Mouse (Mus musculus) limb, embryonic 13.5 days (tissue): ENCODE results near the gene Actr5. TPM values are rescaled to one million over a fixed set of nuclear protein-coding genes. Genes with fewer than 3 reads are reported as not detected.

Experiments used
- ATAC-seq: fragments of 200-750 bp; cut with Nextera tagmentation; 2 replicates; pipeline ENCODE4 v1.8.0; 2017; ENCODE audit warnings: low read depth, moderate number of reproducible peaks, moderate TSS enrichment; ENCODE audit not compliant: low FRiP score
- H3K27ac ChIP-seq: fragments of 300-500 bp; sonication (generic); 2 replicates; pipeline ENCODE4 v1.5.1; 2015; ENCODE audit warnings: inconsistent platforms, mild to moderate bottlenecking, moderate library complexity
- H3K27me3 ChIP-seq: fragments of 300-500 bp; sonication (generic); 2 replicates; pipeline ENCODE4 v1.6.1; 2015; ENCODE audit warnings: mild to moderate bottlenecking, inconsistent platforms
- H3K36me3 ChIP-seq: fragments of 300-500 bp; sonication (generic); 2 replicates; pipeline ENCODE4 v1.6.1; 2015; ENCODE audit warnings: inconsistent platforms, mild to moderate bottlenecking, moderate library complexity
- H3K4me1 ChIP-seq: fragments of 300-500 bp; sonication (generic); 2 replicates; pipeline ENCODE4 v1.6.1; 2015; ENCODE audit warnings: inconsistent platforms
- H3K4me2 ChIP-seq: fragments of 300-500 bp; sonication (generic); replicated peaks from 2 replicates; pipeline ENCODE4 v1.6.1; 2015; ENCODE audit warnings: inconsistent platforms, mild to moderate bottlenecking, moderate library complexity
- H3K4me3 ChIP-seq: fragments of 300-500 bp; sonication (generic); 2 replicates; pipeline ENCODE4 v1.5.1; 2015; ENCODE audit warnings: moderate library complexity, mild to moderate bottlenecking, inconsistent platforms
- H3K9ac ChIP-seq: fragments of 300-500 bp; sonication (generic); 2 replicates; pipeline ENCODE4 v1.6.1; 2015; ENCODE audit warnings: mild to moderate bottlenecking, inconsistent platforms
- H3K9me3 ChIP-seq: fragments of 300-500 bp; sonication (generic); 2 replicates; pipeline ENCODE4 v1.6.1; 2016; ENCODE audit warnings: inconsistent platforms
- WGBS: fragments of 180-500 bp; shearing (Covaris S2); methylation state at CpG from one replicate; pipeline ENCODE4 v1.1.7; 2015; 5-methylcytosine and 5-hydroxymethylcytosine counted together
- polyA plus RNA-seq: library from polyadenylated mRNA; unstranded; fragments of >200 nt; fragmentation: Nextera tagmentation; extraction: Ambion mirVana; gene quantifications from 2 replicates; pipeline ENCODE4 v1.2.1, GENCODE M21; 2015

Gene Actr5
- polyA plus RNA-seq, 1 experiment from 2014 or later = 14.1 TPM

GRCm38 (mm10) chr2:158654717-158655116, 30.0 kb downstream of the Actr5 start:
- 82% methylated on average over 9 of the region's 9 CpGs for WGBS
- no peaks in the 10 kb centered on the region for H3K36me3 ChIP-seq
- ATAC-seq = no peak
- H3K27ac ChIP-seq = no peak overlapping the region
- H3K9ac ChIP-seq = no peak overlapping the region
- H3K4me1 ChIP-seq = peaks cover 14% of the 10 kb centered on the region
- no peak overlapping the region for H3K4me2 ChIP-seq
- no peak overlapping the region for H3K4me3 ChIP-seq
- no peaks in the 10 kb centered on the region for H3K27me3 ChIP-seq
- H3K9me3 ChIP-seq = no peaks in the 10 kb centered on the region

GRCm38 (mm10) chr2:158655806-158656205, 31.1 kb downstream of the Actr5 start:
- 88% methylated on average over 4 of the region's 4 CpGs for WGBS
- H3K9ac ChIP-seq = no peak overlapping the region
- H3K27me3 ChIP-seq = no peaks in the 10 kb centered on the region
- no peaks in the 10 kb centered on the region for H3K9me3 ChIP-seq
- ATAC-seq = no peak
- H3K4me1 ChIP-seq = peaks cover 14% of the 10 kb centered on the region
- no peak overlapping the region for H3K4me3 ChIP-seq
- no peaks in the 10 kb centered on the region for H3K36me3 ChIP-seq
- H3K4me2 ChIP-seq = no peak overlapping the region
- no peak overlapping the region for H3K27ac ChIP-seq

GRCm38 (mm10) chr2:158658822-158659221, 34.1 kb downstream of the Actr5 start:
- Histone ChIP-seq H3K9me3 (no peaks in the 10 kb centered on the region), H3K4me3 (no peak overlapping the region), H3K4me1 (peaks cover 14% of the 10 kb centered on the region), H3K36me3 (no peaks in the 10 kb centered on the region), H3K4me2 (no peak overlapping the region), H3K9ac (no peak overlapping the region), H3K27me3 (no peaks in the 10 kb centered on the region), H3K27ac (no peak overlapping the region; the same call in 1 of the 2 replicates)
- ATAC-seq = peak; percentile 24; the same call in 1 of the 2 replicates
- WGBS = 29% methylated on average over 6 of the region's 6 CpGs

- no peaks in the 10 kb centered on the region for H3K9me3 ChIP-seq
- H3K36me3 ChIP-seq = no peaks in the 10 kb centered on the region
- no peak overlapping the region for H3K27ac ChIP-seq
- peaks cover 14% of the 10 kb centered on the region for H3K4me1 ChIP-seq
- H3K9ac ChIP-seq = no peak overlapping the region
- no peak overlapping the region for H3K4me2 ChIP-seq
- 71% methylated on average over 3 of the region's 3 CpGs for WGBS
- ATAC-seq = no peak
- no peaks in the 10 kb centered on the region for H3K27me3 ChIP-seq
- H3K4me3 ChIP-seq = no peak overlapping the region
These were observed 34.7 kb downstream of the Actr5 start for GRCm38 (mm10) chr2:158659346-158659745.

- H3K4me2 ChIP-seq = no peak within 1 kb of the TSS
- no peaks in the 10 kb centered on the region for H3K9me3 ChIP-seq
- peaks cover 26% of the 10 kb centered on the region for H3K4me1 ChIP-seq
- no peak within 1 kb of the TSS for H3K27ac ChIP-seq
- H3K4me3 ChIP-seq = no peak within 1 kb of the TSS
- 73% methylated on average over 4 of the region's 4 CpGs for WGBS
- no peaks in the 10 kb centered on the region for H3K36me3 ChIP-seq
- peaks cover 57% of the 10 kb centered on the region for H3K27me3 ChIP-seq
- H3K9ac ChIP-seq = no peak within 1 kb of the TSS
- ATAC-seq = no peak
These were observed 40.4 kb downstream of the Actr5 start, which contains the start of gene Ppp1r16b for GRCm38 (mm10) chr2:158665098-158665497. Ppp1r16b (plus strand) TSS chr2:158665398.

GRCm38 (mm10) chr2:158666071-158666800, 41.5 kb downstream of the Actr5 start:
- WGBS = 55% methylated on average over 13 of the region's 13 CpGs
- Histone ChIP-seq H3K27me3 (peaks cover 68% of the 10 kb centered on the region), H3K9ac (no peak overlapping the region), H3K36me3 (no peaks in the 10 kb centered on the region), H3K4me1 (peaks cover 26% of the 10 kb centered on the region), H3K9me3 (no peaks in the 10 kb centered on the region), H3K4me3 (peak overlapping the region; percentile 57; the same call in 1 of the 2 replicates), H3K4me2 (no peak overlapping the region; the same call in 1 of the 2 replicates), H3K27ac (no peak overlapping the region)
- ATAC-seq = no peak

- Histone ChIP-seq H3K4me2 (peak overlapping the region; percentile 98), H3K9ac (peak overlapping the region; percentile 67), H3K4me1 (peaks cover 26% of the 10 kb centered on the region), H3K27me3 (peaks cover 68% of the 10 kb centered on the region), H3K4me3 (peak overlapping the region; percentile 57), H3K36me3 (no peaks in the 10 kb centered on the region), H3K27ac (no peak overlapping the region), H3K9me3 (no peaks in the 10 kb centered on the region)
- ATAC-seq = peak; percentile 48; the same call in 1 of the 2 replicates
- WGBS = under 1% methylated on average over 47 of the region's 47 CpGs
These were observed 42.5 kb downstream of the Actr5 start for GRCm38 (mm10) chr2:158667022-158667670.

- H3K9me3 ChIP-seq = no peaks in the 10 kb centered on the region
- peak overlapping the region; percentile 67 for H3K9ac ChIP-seq
- H3K4me2 ChIP-seq = peak overlapping the region; percentile 98
- no peak for ATAC-seq
- peak overlapping the region; percentile 57 for H3K4me3 ChIP-seq
- no peak overlapping the region for H3K27ac ChIP-seq
- peaks cover 29% of the 10 kb centered on the region for H3K4me1 ChIP-seq
- WGBS = under 1% methylated on average over 54 of the region's 54 CpGs
- H3K27me3 ChIP-seq = peaks cover 68% of the 10 kb centered on the region
- no peaks in the 10 kb centered on the region for H3K36me3 ChIP-seq
These were observed 43.2 kb downstream of the Actr5 start for GRCm38 (mm10) chr2:158667671-158668432.

- peak overlapping the region; percentile 57 for H3K4me3 ChIP-seq
- no peak for ATAC-seq
- 9% methylated on average over 23 of the region's 23 CpGs for WGBS
- H3K9ac ChIP-seq = peak overlapping the region; percentile 67
- H3K9me3 ChIP-seq = no peaks in the 10 kb centered on the region
- H3K36me3 ChIP-seq = no peaks in the 10 kb centered on the region
- peak overlapping the region; percentile 98 for H3K4me2 ChIP-seq
- H3K4me1 ChIP-seq = peaks cover 36% of the 10 kb centered on the region
- H3K27me3 ChIP-seq = peaks cover 68% of the 10 kb centered on the region
- no peak overlapping the region for H3K27ac ChIP-seq
These were observed 43.8 kb downstream of the Actr5 start for GRCm38 (mm10) chr2:158668433-158669010.

- no peaks in the 10 kb centered on the region for H3K9me3 ChIP-seq
- no peak overlapping the region; the same call in 1 of the 2 replicates for H3K4me2 ChIP-seq
- no peak overlapping the region for H3K4me3 ChIP-seq
- WGBS = 53% methylated on average over 13 of the region's 13 CpGs
- peaks cover 45% of the 10 kb centered on the region for H3K4me1 ChIP-seq
- H3K27me3 ChIP-seq = peaks cover 67% of the 10 kb centered on the region
- no peaks in the 10 kb centered on the region for H3K36me3 ChIP-seq
- no peak overlapping the region for H3K9ac ChIP-seq
- H3K27ac ChIP-seq = no peak overlapping the region
- no peak for ATAC-seq
These were observed 44.8 kb downstream of the Actr5 start for GRCm38 (mm10) chr2:158669199-158670195.

- Histone ChIP-seq H3K36me3 (no peaks in the 10 kb centered on the region), H3K4me1 (peaks cover 45% of the 10 kb centered on the region), H3K4me3 (no peak overlapping the region), H3K27ac (no peak overlapping the region), H3K27me3 (peaks cover 56% of the 10 kb centered on the region), H3K9me3 (no peaks in the 10 kb centered on the region), H3K4me2 (no peak overlapping the region), H3K9ac (no peak overlapping the region)
- 53% methylated on average over 10 of the region's 10 CpGs for WGBS
- no peak for ATAC-seq
These were observed 45.9 kb downstream of the Actr5 start for GRCm38 (mm10) chr2:158670571-158670970.
